Mouse (Mus musculus) CD8-positive naive resting alpha-beta T cell, adult 57 days (primary cell): ENCODE data around the gene Actl6a. TPM values are rescaled to one million over a fixed set of nuclear protein-coding genes. Genes with fewer than 3 reads are reported as not detected.

Experiments
- total RNA-seq: library from RNA; stranded (reverse); gene quantifications from one replicate; pipeline ENCODE4 v1.2.4, GENCODE M21; 2023

The Actl6a gene
- total RNA-seq: 65.5 TPM

GRCm38 (mm10) chr3:32705647-32706348 lies at the start of gene Actl6a:
Gene Actl6a (plus strand): TSS chr3:32706298.

GRCm38 (mm10) chr3:32736244-32737171 lies 30.4 kb downstream of the Actl6a start, which contains the start of gene Ndufb5:
Gene Ndufb5 (plus strand): TSS chr3:32736990.

GRCm38 (mm10) chr3:32737172-32737655 lies 31.1 kb downstream of the Actl6a start, which contains the start of gene Mrpl47:
Gene Mrpl47 (minus strand): TSS chr3:32737605.

Other genes with a start within 250 kb of the Actl6a start
- gene Kcnmb3, start 214.1 kb upstream of the Actl6a start, total RNA-seq: 1.1 TPM
- 47.6 TPM for gene Zfp639, start 196.0 kb upstream of the Actl6a start, total RNA-seq
- gene Mfn1, start 176.8 kb upstream of the Actl6a start, total RNA-seq: 43.4 TPM
- gene Gnb4, start 89.7 kb upstream of the Actl6a start, total RNA-seq: 22.2 TPM
- 79.3 TPM for gene Ndufb5, start 30.7 kb downstream of the Actl6a start, total RNA-seq
- gene Mrpl47, start 31.3 kb downstream of the Actl6a start, total RNA-seq: 8.3 TPM
- gene Usp13, start 111.2 kb downstream of the Actl6a start, total RNA-seq: not detected